Mouse (Mus musculus) kidney, adult 2 months (tissue): ENCODE measurements at regions not wholly inside any gene's neighbourhood (a gene's known extent, or its start where the extent isn't known, plus 50 kb on each side); places are given as distances from the start of the nearest gene placed in this dataset.
"Not testable (repeated sequence)": the region's sequence is repeated elsewhere in the genome, so short reads cannot be mapped to it uniquely, and the experiment has no call there.

ENCODE experiments used
- DNase-seq: peaks from one replicate; pipeline ENCODE4 v3.0.0; 2021
- H3K27ac ChIP-seq: fragments of 200-500 bp; 2 replicates; pipeline ENCODE4 v1.5.1; 2012; ENCODE audit warnings: low read depth, low read length, control low read depth, inconsistent platforms; ENCODE audit not compliant: insufficient read depth
- H3K27me3 ChIP-seq: fragments of 200-500 bp; replicated peaks from 2 replicates; pipeline ENCODE4 v1.6.1; 2012; ENCODE audit warnings: mild to moderate bottlenecking, moderate library complexity, low read length, inconsistent platforms; ENCODE audit not compliant: control insufficient read depth, insufficient read depth
- H3K36me3 ChIP-seq: fragments of 200-500 bp; 2 replicates; pipeline ENCODE4 v1.6.1; 2012; ENCODE audit warnings: mild to moderate bottlenecking, moderate library complexity, low read length, inconsistent platforms; ENCODE audit not compliant: control insufficient read depth, insufficient read depth
- H3K4me1 ChIP-seq: fragments of 200-500 bp; 2 replicates; pipeline ENCODE4 v1.6.1; 2011; ENCODE audit warnings: low read length; ENCODE audit not compliant: control insufficient read depth, insufficient read depth
- H3K4me3 ChIP-seq: fragments of 200-500 bp; 2 replicates; pipeline ENCODE4 v1.5.1; 2011; ENCODE audit warnings: mild to moderate bottlenecking, low read depth, low read length, control low read depth; ENCODE audit not compliant: insufficient read depth
- CTCF ChIP-seq: fragments of 200-500 bp; conservative IDR thresholded peaks from 2 replicates; pipeline ENCODE4 v1.5.1; 2011; ENCODE audit warnings: low read depth, mild to moderate bottlenecking, control low read depth, low read length, moderate library complexity, mixed read lengths; ENCODE audit not compliant: insufficient read depth, insufficient read length
- POLR2A ChIP-seq: fragments of 200-500 bp; IDR thresholded peaks from one replicate; pipeline ENCODE4 v1.6.1; 2011; ENCODE audit warnings: low read depth, low read length, control low read depth
- WGBS: fragments of 180-500 bp; shearing (Covaris S2); methylation state at CpG from one replicate; pipeline ENCODE4 v1.1.7; 2018; 5-methylcytosine and 5-hydroxymethylcytosine counted together

GRCm38 (mm10) chr2:166516261-166516660 is 197.4 kb downstream of the Prex1 start:
- H3K27me3 ChIP-seq, result no peaks in the 10 kb centered on the region
- H3K36me3 ChIP-seq, result no peaks in the 10 kb centered on the region
- H3K4me1 ChIP-seq, result no peaks in the 10 kb centered on the region
- 97% methylated on average over 1 of the region's 1 CpGs for WGBS
- no peak for DNase-seq
- no peak overlapping the region for H3K4me3 ChIP-seq
- H3K27ac ChIP-seq, result no peak overlapping the region
- no peak for TF ChIP-seq CTCF
- TF ChIP-seq POLR2A, result no peak

GRCm38 (mm10) chr2:166514664-166515063 is 199.0 kb downstream of the Prex1 start:
- no peak for TF ChIP-seq POLR2A
- TF ChIP-seq CTCF, result no peak
- WGBS, result 45% methylated on average over 8 of the region's 8 CpGs
- Histone ChIP-seq H3K27me3 (no peaks in the 10 kb centered on the region), H3K27ac (no peak overlapping the region), H3K4me1 (no peaks in the 10 kb centered on the region), H3K36me3 (no peaks in the 10 kb centered on the region), H3K4me3 (no peak overlapping the region)
- DNase-seq, result no peak

DNA sequence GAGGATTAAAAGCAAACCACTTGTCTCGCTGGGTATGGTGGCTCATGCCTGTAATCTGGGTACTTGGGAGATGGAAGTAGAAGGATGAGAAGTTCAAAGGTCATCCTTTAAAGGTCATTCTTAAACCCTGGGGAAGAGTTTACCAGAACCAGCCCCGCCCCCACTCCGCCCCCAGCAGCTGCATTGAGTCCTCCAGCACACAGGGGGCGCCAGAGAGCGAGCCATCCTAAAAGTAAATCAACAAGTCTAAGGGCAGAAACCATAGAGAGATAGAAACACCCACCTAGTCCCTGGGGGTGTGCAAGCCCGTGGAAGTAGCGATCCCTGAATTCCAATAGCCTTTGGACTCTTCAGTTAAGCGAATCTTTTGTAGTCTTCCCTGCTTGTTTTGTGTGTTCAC is 201.1 kb downstream of the Prex1 start:
- TF ChIP-seq CTCF, result 0 out of 2 replicates have a peak, but pooled peaks have one; percentile 28
- no peak for TF ChIP-seq POLR2A
- no peaks in the 10 kb centered on the region for H3K27me3 ChIP-seq
- H3K27ac ChIP-seq, result no peak overlapping the region
- no peaks in the 10 kb centered on the region for H3K4me1 ChIP-seq
- H3K36me3 ChIP-seq, result no peaks in the 10 kb centered on the region
- 82% methylated on average over 8 of the region's 8 CpGs for WGBS
- no peak for DNase-seq
- H3K4me3 ChIP-seq, result no peak overlapping the region

DNA sequence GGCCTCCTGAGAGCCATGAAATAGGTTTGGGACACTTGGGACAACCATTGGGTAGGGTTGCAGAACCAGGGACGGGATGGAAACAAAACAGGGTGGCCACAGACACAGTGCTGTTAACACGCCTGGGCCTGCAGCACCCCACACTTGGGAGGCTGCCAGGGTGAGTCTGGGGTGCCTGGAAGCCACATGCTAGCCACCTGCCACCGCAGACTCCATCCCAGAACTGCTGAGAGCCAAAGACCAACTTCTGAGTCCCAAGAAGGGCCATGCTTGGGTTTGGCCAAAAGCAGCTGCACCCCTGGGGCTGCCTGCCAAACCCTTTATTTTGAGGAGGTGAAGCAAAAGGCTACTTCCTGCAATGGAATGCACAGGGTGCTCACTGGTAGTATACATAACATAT is 202.2 kb downstream of the Prex1 start:
- H3K27me3 ChIP-seq, H3K36me3 ChIP-seq, H3K4me1 ChIP-seq, DNase-seq, H3K27ac ChIP-seq, H3K4me3 ChIP-seq: not testable (repeated sequence)
- WGBS, result 94% methylated on average over 3 of the region's 3 CpGs

- Histone ChIP-seq H3K4me3 (no peak overlapping the region), H3K27ac (no peak overlapping the region), H3K4me1 (no peaks in the 10 kb centered on the region), H3K36me3 (no peaks in the 10 kb centered on the region), H3K27me3 (no peaks in the 10 kb centered on the region)
- TF ChIP-seq POLR2A (no peak), CTCF (no peak)
- DNase-seq, result no peak
- WGBS, result 71% methylated on average over 4 of the region's 4 CpGs
These were observed 202.9 kb downstream of the Prex1 start for GRCm38 (mm10) chr2:166510776-166511175.

GRCm38 (mm10) chr2:166509591-166509990 is 204.0 kb downstream of the Prex1 start:
- peak; percentile 29 for DNase-seq
- TF ChIP-seq CTCF, result no peak
- no peak for TF ChIP-seq POLR2A
- WGBS, result 70% methylated on average over 10 of the region's 10 CpGs
- Histone ChIP-seq H3K4me1 (no peaks in the 10 kb centered on the region), H3K27me3 (no peaks in the 10 kb centered on the region), H3K36me3 (no peaks in the 10 kb centered on the region), H3K27ac (no peak overlapping the region), H3K4me3 (no peak overlapping the region)

- no peak for TF ChIP-seq POLR2A
- no peak for TF ChIP-seq CTCF
- Histone ChIP-seq H3K27ac (no peak overlapping the region), H3K4me1 (no peaks in the 10 kb centered on the region), H3K4me3 (no peak overlapping the region), H3K27me3 (no peaks in the 10 kb centered on the region), H3K36me3 (no peaks in the 10 kb centered on the region)
- no peak for DNase-seq
- WGBS, result 75% methylated on average over 8 of the region's 8 CpGs
These were observed 204.8 kb downstream of the Prex1 start for GRCm38 (mm10) chr2:166508656-166509420.
